Mouse (Mus musculus): Measurements from ENCODE around the gene Htr3a.

Htr3a gene

DNA sequence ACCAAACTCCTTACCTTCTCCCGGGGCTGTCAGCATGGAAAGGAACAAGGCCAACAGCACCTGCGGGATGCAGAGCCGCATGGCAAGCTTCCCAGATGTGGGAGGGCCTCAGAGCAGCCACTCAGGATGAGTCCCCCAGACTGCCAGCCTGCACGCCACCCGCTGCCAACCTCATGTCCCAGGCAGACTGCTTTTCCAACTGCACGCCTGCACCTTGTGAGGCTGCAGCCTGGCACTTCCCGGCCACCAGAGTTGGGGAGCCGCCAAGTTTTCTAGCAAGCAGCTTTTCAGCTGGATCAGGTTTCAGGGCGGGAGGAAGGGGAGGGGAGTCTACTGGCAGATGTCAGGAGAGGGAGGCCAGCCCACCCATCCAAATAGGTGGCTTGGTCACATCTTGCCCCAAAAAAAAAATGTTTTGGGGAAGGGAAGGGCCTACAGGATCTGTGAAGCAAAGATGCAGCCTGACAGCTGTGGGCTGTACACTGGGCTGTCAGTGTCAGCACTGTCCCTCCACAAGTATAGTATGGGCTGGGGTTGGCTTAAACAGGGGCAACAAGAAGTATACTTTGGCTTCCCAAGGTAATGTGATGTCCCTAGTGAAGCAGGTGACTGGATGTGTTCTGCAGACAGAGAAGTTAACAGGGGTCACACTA lies at the start of gene Htr3a:
Gene Htr3a (minus strand): TSS at position 215 of the 653 bp plus-strand sequence.
- DNase-seq (ENCODE audit: low read depth, low spot score) = peak; percentile 47

DNA sequence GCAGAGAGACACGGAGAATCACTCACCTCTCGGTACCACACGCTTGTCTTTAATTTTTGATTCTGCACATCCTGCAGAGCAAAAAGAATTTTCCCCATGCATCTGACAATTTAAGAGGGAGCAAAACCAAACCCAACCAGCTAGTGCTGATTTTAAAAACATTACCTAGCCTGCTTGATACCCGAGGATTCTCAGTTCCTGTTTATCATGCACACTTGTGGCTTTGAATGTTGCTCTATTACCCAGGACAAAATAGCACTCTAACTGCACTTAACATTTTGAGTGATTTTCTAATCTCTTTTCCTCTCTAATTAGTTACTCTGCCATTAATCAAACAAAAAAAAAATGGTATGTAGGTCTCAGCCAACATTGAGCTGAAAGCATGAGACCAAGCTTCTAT lies 36.7 kb upstream of the Htr3a start:
- no peak for DNase-seq (ENCODE audit: low read depth, low spot score)

DNA sequence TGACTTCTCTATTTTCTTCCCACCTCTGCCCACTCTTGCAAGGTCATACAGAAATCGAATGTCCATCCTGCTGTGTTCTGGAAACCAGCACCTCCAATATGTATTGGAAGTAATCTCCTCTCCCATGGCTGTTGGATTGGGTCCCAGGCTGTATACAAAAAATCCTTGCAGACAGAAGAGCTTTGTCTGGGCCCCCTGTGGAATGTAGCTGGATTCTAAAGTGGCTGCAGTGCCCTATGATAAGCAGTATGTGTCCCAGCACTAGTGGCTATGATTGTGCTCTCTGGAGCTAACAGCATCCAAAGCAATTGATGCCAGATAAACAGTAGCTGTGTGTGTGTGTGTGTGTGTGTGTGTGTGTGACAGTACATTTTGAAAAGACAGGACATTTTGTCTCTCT lies 31.4 kb upstream of the Htr3a start:
- no peak for DNase-seq (ENCODE audit: low read depth, low spot score)

DNA sequence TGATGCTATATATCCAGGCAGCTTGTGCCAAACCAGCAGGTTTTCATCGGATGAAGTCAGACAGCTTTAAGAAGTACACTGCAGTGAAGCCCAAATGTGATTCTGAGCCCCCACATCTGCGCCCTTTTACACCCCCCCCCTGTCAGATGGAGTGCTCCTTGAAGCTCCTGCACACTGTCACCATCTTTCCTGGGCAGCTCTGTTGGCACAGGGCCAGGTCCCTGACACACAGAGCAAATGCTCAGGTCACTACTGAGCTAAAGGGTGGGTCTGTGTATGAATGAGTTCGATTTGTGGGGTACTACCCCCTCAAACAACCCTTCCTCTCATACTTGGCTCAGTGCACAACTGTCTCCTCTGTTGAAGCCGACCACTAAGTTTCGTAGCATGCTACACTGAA lies 18.5 kb upstream of the Htr3a start:
- DNase-seq (ENCODE audit: low read depth, low spot score) = no peak

DNA sequence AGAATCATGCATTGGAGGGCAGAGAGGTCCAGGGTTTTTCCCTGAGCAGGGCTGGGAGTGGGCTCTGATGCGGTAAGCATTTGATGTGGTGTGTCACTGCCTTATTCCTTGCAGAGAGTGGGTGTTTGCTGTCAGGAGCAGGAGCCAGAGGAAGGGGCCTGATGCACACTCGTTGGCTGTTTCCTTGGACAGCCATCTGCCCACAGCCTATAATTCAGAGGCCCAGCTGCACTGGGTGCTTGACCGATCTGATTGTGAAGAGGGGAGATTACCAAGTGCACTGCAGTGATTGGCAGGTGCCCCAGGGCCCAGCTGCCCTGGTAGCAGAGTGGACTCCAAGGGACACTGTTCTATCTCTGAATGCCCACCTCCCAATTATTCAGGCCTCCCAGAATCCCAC lies 17.9 kb upstream of the Htr3a start:
- no peak for DNase-seq (ENCODE audit: low read depth, low spot score)

DNA sequence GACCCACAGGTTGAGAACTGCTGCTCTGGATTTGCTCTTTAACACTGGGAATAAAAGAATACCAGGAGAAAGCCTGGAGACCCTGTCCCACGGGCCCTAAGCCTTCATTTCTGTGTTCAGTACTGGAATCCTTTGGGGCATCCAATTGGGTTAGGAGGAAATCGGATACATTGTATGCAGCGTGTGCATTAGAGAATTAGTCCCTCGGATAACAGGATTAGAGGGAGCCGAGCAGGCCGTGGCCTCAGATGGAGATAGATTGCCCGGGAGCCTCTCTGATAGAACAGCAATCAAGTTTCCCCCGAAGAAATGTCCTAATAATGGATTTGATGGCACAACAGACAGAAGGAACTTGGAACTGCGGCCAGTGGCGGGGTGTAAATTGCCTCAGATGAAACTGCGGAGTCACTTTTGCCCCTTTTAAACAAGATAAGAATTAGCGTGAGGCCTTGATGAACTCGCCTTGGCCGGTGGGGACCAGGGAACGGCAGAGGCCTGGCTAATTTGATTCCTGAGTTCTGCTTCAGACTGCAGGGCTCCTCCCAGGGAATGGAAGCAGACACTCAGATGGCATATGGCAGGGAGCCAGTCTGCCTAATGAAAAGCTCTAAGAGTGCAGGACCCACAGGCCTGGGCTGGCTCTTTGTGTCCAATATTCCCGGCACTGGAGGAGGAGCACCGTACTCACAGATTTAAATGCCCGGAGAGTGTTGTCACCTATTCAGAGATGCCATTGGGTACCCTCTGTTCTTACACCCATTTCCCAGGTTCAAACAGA lies 5.3 kb upstream of the Htr3a start:
- no peak for DNase-seq (ENCODE audit: low read depth, low spot score)

DNA sequence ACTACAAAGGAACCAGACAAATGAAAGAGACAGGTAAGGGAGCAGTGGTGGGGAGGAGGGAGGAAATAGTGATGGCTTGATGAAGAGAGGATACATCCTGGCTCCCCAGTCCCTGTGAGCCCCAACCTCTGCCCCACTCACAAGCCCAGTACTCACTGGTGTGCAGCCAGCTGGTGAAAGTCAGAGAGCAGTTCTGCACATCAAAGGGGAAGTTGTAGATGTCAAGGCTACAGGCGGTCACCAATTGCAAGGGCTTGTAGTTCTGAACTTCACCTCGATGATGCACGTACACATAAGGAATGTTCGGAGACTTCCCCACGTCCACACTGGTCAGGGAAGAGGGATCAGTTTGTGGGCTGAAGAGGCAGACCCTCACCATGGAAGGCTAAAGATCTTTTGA lies 6.5 kb downstream of the Htr3a start:
- no peak for DNase-seq (ENCODE audit: low read depth, low spot score)

DNA sequence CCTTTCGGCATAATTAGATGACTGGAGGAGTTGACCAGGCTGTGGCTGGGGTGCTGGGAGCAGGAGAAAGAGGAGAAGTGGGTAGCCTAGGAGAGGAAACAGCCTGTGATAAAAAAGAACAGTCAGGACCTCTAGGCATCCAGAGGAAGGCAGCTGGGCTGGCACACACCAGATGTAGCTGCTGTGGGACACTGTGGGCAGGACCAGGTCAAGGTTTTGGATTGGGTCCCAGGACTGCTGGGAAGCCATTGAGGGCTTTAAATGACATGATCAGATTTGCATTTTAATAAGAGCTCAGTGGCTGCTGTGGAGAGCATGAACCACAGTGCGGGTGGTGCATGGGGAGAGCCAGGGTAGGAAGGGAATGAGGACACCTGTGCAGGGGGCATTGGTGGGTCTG lies 7.1 kb downstream of the Htr3a start:
- no peak for DNase-seq (ENCODE audit: low read depth, low spot score)

DNA sequence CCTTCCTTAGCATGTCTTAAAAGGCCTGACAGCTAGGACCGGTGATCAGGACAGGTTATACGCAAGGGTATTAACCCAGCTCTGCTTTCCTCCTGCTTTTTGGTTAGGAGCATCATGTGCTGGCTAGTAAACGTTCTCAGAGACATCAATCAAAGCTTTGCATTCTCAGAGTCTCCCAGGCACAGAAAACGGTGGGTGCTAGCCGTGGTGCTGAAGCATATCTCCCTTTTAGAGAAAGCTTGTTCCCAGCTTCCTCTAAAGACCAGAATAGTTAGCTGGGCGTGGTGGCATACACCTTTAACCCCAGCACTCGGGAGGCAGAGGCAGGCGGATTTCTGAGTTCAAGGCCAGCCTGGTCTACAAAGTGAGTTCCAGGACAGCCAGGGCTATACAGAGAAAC lies 12.3 kb downstream of the Htr3a start:
- peak; percentile 53 for DNase-seq (ENCODE audit: low read depth, low spot score)

DNA sequence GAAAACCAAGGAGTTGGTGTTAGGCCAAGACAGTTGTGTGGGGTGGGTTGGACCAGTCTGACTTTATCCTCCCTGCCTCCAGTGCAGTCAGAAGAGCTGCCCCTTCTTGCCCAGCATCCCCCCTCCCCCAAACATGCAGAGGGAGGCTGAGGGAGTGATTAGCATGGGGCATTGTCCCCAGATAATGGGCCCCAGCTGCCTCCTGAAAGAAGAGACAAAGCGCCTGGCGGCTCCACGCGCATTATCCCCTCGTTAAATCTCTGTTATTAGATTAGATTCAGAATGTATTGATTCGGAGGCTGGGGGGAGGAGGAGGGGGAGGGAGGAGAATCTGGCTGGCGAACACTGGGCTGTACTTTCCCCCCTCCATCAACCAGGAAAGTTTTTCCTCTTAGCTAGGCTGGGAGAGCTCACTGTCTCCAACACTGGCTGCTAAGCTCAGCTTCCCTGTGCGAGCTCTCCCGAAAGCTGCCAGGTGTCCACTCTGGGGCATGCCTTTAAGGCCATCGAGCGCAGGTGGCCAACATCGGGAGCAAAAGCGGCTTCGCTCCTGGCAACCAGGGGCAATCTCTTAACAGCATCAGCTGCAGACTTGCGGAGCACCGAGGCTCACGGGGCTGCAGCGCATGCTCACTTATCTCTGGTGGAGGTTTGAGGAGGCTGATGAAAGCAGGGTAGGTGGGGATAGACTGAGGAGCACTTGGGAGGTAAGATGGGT lies 14.9 kb downstream of the Htr3a start:
- peak; percentile 26 for DNase-seq (ENCODE audit: low read depth, low spot score)

DNA sequence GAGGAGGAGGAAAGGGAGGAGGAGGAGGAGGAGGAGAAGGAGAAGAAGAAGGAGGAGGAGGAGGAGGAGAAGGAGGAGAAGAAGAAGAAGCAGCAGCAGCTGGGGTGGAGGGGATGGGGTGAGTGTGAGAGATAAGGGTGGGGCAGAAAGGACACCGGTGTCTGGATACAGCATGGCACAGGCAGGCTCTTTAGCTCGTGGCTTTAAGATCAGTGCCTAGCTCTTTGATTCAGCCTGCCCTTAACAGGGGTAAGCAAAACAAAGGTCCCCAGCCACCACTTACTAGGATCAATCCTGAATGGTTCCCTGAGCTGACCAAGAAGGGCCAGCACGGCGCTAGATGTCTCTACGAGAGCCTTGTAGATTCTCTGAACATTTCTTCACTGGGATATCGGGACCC lies 16.1 kb downstream of the Htr3a start:
- no peak for DNase-seq (ENCODE audit: low read depth, low spot score)

DNA sequence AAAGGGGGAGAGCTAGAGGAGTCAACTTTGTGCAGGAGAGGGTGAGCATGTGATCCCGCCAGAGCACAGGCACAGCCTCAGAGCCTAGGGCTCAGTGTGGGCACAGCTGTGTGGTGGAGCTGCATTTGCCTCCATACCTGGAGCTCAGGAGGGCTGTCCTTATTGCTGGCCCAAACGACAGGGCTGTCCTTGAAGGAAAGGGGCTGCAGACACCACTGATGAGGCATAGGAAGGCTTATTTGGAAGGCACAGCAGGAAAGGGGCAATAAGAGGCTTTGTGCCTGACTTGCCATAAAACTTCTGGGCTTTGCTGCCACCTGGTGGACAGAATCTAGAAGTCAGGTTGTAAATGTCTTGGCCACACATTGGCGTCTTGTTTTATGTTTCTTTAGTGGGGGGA lies 16.9 kb downstream of the Htr3a start:
- DNase-seq (ENCODE audit: low read depth, low spot score) = peak; percentile 79

DNA sequence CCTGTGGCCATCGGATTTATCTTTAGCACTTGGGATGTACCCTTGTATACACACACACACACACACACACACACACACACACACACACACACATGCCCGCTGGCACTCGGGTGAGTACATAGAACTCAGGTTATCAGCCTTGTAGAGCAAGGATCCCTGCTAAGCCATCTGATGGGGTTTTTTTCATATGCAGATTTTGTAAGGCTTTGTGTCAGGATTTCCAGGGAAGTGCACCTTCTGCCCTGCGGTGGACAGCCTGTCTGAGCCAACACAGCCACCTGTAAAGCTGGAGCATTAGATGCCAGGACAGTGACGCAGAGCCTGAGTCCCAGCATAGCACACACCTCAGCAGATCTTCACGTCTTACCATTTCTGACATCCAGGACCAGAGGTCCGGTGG lies 21.8 kb downstream of the Htr3a start:
- DNase-seq (ENCODE audit: low read depth, low spot score) = no peak

DNA sequence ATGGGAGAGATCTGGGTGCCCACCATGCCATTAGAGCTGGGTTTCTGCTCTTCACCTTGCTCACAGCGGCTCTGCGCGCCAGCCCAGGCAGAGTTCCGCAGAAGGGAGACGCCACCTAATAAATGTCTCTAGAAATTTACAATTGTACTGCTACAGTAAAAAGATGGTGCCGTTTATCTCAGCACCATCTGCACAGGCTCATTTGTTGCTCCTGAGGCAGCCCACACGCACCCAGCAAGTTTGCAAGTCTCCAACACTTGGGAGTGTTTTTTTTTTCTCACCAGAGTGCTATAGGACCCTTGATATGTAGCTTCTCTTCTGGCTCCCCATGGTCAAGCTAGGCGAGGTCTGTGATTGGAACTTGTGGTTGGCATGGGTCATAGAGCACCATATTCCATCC lies 38.0 kb downstream of the Htr3a start:
- no peak for DNase-seq (ENCODE audit: low read depth, low spot score)

DNA sequence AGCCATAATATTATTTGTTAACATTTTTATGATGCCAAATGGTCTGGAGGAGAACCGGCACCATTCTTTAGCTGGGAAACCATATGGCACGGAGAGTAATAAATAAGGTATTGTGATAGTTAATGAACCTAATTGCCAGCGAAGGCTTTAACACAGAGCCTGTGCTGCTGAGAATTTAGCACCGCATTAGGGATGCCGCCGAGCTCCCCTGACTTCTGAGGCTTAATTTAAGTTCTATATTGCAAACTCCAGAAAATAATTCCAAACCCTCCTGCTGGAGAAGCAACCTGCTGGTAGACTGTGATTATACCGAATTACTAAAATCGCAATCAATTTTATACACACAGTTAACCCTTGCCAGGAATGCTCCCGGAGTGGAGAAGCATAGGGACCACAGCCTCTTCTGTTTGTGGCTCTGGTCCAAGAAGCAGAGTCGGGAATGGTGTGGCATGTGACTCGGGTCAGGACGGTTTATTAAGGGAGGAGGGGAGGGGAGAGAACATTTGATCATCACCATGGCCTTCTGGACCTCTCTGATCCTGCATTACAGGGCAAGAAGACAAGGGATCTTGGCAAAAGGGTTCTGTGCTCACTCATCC lies 44.3 kb downstream of the Htr3a start:
- DNase-seq (ENCODE audit: low read depth, low spot score) = no peak

DNA sequence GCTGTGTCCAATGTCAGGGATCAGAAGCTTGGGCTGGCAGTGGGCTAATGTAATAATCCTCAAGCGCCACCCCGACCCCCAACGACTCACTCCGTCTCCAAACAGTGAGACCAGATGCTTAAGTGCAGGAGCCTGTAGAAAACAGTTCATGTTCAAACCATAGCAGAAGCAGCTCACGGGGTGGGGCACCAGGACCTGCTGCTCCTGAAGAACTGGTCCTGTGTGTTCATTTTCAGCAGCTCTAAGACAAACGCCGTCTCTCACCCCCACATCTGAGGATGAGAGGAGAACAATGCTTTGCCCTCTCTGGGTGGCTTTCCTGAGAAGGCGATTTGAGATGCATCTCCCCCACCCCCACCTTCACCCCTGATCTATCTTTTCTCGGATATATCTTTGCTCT lies 45.7 kb downstream of the Htr3a start:
- DNase-seq (ENCODE audit: low read depth, low spot score) = no peak

DNA sequence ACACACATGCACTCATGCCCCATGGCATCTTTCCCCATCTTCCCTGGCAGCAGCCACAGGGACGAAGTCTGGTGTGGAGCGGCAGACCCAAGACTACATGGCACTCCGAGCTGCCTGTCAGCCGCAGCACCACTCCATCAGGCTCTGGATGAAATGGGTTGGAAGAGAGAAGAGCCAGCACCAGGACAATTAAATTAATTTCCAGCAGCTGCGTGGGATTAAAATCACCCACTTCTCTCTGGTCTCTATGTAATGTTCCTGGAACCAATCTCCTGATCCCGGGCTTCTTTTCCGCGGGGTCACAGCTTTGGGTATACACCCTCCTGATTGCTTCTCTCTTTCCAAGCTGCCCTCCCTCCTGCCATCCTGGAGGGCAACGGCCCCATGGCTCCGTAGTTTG lies 49.4 kb downstream of the Htr3a start:
- DNase-seq (ENCODE audit: low read depth, low spot score) = no peak

DNA sequence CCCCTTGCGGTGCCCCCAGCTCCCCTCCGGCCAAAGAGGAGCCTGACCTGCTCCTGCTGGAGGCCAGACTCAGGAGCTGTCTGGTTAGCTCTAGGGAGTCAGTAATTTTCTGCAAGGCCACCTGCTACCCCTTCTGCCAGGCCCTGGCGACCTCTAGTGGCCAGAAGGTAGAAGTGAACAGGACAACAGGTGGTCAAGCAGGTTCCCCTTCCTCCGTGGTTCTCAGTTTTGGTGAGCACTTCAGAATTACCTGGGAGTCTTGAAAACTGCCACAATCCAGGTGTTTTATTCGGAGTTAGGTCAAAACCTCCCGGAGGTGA lies 50.4 kb downstream of the Htr3a start:
- peak; percentile 62 for DNase-seq (ENCODE audit: low read depth, low spot score)

DNA sequence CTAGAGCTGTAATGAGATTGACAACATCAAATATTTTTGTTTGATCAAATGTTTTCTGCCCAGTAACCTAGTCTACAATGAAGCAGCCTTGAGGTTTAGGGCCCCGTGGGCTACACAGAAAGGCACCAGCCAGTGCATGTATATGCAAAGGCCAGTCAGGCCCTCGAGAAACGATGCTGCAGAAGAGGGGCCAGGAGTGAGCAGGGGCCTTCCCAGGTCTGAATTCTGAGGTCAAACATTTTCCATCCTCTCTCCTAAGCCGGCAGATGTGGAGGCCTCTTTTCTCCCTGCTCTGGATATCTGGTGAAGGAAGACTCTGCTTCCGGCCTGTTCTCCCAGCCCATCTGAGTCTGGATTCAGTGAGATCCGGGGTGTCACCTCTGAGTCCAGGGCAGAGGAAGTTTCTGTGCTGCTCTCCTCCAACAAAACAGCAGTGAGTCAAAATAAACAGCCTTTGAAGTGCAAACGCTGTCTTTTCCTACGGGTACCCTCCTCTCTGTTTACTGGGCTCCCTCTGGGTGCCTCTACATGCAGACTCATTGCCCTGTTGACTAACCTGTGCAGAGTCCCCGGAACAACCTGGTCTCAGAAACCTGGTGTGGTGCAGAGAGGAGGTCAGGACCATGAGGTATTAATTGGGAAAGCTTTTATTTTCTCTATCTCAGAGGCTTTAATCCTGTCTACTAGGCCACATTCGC lies 50.9 kb downstream of the Htr3a start:
- no peak for DNase-seq (ENCODE audit: low read depth, low spot score)

DNA sequence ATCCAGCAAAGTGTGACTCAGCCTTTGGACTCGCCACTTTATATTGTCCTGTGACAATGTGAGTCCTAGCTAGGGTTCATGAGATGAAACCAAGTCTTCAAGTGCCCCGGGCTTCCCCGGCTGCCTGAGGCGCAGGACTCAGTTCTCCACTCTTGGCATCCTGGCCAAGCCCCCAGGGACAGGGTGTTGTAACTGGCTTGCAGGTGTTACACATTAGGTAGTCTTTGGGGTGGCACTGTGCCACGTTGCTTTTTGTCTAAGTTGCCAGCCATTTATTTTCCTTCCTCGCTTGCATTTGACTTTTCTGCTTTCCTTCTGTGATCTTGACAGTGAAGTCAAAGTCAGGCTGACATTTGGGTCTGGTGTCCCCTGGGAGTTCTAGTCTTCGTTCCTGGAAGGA lies 53.0 kb downstream of the Htr3a start:
- no peak for DNase-seq (ENCODE audit: low read depth, low spot score)

DNA sequence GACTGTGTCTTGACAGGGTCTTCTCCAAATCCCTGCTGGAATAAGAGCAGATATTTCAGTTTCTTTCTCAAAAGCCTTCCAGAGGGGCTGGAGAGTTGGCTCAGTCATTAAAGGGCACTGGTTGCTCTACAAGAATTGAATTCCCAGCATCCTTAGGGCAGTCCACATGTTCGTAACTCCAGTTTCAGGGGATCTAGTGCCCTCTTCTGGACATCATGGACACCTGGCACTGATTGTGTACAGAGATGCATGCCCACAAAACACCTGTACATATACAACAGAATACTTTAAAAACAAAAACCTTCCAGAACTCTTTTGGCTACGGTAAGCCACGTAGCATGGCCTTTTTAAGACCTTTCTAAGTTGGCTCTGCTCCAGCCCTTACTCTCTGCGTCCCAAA lies 54.7 kb downstream of the Htr3a start:
- DNase-seq (ENCODE audit: low read depth, low spot score) = no peak

DNA sequence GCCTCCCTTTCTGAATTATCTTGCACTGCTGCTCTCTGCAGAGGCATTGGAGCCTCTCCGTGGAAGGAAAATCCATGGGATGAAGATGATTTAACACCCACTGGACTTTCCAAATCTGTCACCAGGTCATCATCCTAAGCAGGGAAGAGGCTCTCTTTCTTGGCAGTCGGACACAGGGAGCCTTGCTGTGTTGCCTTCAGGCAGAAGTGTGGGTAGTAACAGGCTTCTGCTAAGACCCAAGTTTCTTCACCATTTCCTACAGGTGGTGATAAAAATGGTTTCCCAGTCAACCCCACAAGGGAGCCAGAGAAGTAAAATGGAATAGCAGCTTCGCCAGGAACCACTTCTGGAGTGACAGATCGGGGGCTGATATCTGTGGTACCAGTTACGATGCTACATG lies 61.4 kb downstream of the Htr3a start:
- no peak for DNase-seq (ENCODE audit: low read depth, low spot score)

Data from embryo, embryonic 11.5 days (tissue).